Mouse (Mus musculus): Measurements from ENCODE around the gene Fosl2.

Gene Fosl2

DNA sequence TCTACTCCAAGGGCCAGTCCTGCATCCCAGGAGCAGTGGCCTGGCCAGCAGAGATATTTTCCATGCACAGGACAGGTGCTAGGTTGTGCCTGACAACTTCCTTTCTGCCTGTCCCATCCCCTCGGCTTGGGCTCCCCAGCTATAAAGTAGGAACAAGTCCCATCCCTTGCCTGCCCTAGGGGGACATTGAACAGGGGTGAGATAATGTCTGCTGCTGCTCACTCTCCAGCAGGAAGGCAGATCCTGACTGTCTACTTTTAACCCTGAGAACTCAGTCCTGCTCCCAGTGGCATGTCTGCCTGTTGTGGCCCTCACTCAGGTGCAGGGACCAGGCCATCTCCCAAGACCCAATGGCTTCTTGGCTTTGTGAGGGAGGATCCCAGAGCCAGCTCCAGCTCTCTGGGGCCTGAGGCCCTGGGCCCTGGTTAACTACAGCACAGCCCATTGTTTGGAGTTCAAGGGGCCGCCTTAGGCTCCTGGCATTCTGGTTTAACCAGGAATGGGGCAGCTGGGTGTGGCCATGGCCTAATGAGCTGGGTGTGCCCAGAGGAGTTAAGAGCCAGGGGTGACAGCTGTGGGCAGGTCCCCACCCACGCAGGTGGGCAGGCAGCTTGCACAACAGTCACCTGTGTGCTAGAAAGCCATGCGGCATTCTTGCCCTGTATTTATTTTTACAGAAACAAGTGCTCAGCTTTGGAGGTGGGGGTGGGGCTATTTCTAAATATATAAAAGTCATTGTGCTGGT lies 47.5 kb downstream of the Fosl2 start:
- DNase-seq = peak; percentile 42

DNA sequence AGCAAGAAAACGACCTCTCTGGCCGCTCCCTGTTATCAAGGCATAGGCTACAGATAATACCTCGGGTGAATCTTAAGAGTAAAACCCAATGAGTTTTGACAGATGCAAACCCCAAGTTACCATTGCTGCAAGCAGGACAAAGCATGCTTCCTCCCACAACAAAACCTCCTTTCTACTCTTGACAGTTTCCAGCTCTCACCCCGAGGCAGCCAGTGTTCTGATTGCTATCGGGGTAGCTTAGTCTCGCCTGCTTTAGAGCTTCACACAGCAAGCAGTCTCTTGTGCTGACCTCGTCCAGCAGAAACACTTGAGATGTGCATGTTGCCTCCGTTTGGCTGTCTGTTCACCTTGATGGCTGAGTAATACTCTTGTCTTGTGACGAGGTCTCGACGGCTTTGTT lies 52.1 kb downstream of the Fosl2 start:
- no peak for DNase-seq

DNA sequence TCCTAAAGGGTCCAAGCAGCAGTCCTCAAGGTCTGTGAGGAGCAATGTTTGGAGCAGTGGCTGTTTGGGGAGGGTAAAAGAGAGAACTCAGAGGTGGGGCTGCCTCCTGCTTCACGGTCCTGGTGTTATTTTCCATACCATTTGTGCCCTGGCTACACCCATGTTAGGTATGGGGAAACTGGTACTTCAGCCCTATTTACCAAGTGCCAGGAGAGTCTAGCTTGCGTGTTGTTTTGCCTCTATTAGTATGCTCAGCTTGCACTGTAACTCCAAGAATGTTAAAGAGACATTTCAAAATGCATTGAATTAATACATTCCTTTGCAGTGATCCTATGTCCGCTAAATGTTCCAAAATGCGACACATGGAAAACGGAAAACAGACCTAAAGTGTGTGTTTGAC lies 55.7 kb downstream of the Fosl2 start:
- no peak for DNase-seq

DNA sequence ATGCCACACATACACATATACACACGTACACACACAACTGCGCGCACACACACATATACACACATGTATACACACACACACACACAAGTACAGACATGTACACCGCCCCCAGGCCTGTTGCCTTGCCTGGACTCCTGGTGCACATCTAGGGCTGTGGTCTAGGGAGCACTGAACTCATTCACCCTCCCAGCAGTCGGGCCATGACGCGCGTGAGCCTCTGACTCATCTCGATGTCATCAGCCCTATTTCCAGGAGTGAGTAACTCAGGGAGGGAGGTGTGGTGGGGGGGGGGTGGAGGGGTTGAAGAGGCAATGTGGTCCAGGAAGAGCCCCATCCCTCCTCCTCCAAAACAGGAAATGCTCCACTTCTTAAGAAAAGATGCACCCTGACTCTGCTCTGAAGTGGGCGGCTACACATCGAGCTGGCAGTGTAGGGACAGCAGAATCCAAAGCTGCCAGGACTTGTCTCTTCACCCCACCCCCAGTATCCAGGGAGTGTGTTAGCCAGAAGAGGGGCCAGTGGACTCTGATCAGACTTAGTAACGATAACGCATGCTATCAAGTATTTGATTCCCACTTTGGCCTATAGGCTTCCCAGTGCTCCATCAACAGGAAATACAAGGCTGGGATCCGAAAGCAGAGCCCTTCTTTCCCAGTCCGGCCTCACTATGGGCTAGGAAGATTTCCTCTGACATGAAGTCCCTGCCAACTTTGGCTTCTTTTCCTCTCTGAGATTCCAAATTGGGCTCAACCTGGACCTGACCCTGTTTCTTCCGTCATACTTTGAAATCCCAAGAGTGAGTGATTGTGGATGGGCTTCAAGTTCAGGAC lies 56.6 kb downstream of the Fosl2 start:
- no peak for DNase-seq

DNA sequence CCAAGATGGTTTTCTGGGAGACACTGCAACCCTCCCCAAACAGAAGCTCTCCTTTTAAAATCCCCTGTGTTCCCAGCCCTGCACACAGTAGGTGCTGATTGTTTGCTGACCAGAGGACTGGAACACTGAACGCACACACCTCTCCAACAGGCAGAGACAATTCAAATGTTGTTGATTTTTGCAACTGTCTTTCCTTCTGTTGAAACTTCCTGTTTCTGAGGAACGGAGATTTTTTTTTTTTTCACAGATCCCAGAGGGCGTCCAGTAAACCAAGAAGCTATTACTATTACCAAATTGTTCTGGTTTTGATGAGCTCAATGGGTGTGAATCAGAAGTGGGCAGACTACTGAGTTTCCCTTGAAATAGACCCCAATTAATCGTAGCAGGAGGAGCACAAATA lies 58.6 kb downstream of the Fosl2 start:
- DNase-seq = no peak

DNA sequence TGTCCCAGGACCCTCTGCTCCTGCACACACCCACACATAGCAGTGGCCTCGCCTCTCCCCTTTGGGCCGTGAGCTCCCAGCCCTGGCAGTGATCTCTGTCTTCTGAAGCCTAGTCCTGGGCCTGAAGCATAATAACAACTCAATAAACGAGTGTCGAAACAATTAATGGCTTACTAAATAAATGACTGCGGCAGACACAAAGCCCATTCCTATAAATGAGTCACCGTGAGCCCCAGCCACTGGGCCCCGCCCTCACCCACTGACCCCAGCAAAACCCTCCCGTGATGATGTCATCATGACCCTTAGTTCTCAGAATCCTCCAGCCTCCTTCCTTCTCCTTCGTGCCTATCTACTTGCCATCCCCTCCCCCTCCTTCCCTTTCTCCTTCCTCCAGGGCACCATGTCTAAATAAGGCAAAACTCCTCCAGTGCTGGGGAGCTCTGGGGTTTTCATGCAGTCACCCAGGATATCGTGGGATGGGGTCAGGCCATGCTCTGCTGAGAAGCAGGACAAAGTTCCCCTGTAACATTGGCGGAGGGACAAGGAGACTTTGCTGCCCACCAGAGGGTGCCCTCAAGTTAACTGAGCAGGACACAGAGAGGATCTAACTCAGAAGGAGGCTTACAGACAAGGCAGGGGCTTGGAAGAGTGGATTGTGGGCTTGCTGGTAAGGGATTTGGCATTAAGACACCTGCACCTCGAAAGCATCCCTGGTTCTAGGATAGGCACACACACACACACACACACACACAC lies 60.4 kb downstream of the Fosl2 start:
- no peak for DNase-seq

DNA sequence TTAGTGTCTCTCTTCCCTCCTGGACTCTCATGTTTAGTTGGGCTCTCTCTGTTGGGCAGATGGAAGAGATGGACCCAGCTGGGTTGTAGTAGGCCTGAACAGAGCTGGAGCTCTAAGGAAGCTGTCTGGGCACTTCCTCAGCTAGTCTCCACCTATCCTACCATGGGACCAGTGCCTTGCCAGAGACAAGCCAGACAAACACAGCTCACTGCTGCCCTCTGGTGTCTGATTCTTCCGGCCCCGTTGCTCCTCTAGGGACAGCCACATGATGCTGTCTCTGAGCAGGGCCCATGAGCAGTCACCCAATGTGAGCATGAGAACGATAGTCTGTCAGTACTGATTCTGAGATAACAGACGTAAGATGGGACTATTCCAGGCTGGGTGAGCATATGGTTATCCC lies 62.1 kb downstream of the Fosl2 start:
- peak; percentile 98 for DNase-seq

DNA sequence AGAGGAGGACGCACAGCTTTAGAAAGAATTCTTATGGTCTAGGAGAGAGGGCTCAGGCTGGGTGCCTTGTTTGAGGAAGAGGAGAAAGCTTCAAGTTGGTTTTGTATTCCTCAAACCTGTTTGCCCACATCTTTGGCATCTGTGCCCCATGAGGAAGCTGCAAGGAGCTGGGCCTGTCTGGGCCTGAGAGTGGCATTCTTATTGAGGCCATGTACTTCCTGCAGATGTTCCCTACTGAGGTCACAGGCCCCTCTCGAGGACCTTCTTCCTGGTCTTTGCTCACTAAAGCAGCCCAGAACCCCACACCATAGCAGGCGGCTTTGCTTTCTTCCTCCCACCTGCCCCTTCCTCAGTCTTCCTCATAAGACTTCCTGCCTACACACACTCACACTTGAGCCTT lies 63.5 kb downstream of the Fosl2 start:
- DNase-seq = no peak

DNA sequence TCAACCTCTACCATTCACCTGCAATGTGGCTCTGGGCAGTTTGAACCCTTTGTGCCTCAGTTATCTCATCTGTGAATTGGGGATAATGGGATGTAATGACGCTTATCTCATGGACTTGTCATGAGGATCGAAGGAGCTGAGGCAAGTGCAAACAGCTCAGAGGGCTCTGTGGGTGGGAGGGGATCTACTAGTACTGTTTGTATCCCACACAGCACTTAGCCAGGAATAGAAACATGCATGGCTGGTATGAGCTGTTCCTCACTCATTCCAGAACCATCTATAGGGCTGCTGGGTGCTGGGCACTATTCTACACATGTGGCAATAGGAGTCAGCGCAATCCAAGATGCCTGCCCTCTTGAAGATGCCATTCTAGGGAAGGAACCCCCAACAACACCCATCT lies 64.0 kb downstream of the Fosl2 start:
- DNase-seq = no peak

DNA sequence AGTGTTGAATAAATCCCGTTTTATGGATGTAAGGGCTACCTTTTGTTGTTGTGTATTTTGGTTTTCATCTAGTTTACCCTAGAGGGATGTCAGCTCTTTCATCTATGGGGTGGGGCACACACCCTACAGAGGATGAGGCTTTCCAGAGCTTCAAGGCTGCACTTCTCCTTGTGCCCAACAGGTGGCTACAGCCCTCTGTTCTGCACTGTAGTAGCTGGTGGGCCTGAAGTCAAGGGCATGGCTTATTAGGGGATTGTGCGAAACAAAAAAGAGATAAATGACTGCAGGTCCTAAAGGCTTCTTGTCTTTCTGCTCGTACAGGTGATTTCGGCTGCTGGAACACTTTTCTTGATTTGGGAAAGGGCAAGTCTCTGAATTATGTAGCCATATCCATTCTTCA lies 69.1 kb downstream of the Fosl2 start:
- no peak for DNase-seq

DNA sequence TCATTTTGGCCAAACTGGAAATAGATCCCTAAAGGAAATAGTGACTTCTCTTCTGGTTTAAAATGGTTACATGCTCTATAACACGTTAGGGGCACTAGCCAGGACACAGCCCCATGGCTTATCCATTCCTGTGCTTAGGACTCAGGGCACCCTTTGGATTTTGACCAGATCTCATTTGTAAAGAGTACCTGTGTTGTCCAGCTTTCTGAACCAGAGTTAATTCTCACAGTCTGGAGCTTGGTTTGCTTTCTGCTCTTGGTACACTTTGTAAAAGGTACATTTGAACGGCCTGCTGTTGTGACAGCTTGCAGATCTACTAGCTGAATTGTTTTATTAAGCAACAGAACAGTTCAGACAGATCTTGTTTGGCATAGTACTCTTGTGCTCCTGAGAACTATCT lies 71.1 kb downstream of the Fosl2 start:
- DNase-seq = no peak

All from lung, postnatal 14 days (tissue).